Mouse (Mus musculus): Measurements from ENCODE around the gene Grb14. TPM values are rescaled to one million over a fixed set of nuclear protein-coding genes. Genes with fewer than 3 reads are reported as not detected.

Gene Grb14
- total RNA-seq, 1 experiment from 2014 or later, result 4.0 TPM

GRCm38 (mm10) chr2:64987782-64988181 is 37.0 kb downstream of the Grb14 start:
- no peak for ATAC-seq (replicated peaks; ENCODE audit: low read depth, poor library complexity, severe bottlenecking)

GRCm38 (mm10) chr2:64975546-64975945 is 49.2 kb downstream of the Grb14 start:
- ATAC-seq (replicated peaks; ENCODE audit: low read depth, poor library complexity, severe bottlenecking), result no peak

GRCm38 (mm10) chr2:64974549-64974948 is 50.2 kb downstream of the Grb14 start:
- no peak for ATAC-seq (replicated peaks; ENCODE audit: low read depth, poor library complexity, severe bottlenecking)

- ATAC-seq (replicated peaks; ENCODE audit: low read depth, poor library complexity, severe bottlenecking), result no peak
Measured at GRCm38 (mm10) chr2:64973819-64974441, 50.9 kb downstream of the Grb14 start.

GRCm38 (mm10) chr2:64973125-64973524 is 51.7 kb downstream of the Grb14 start:
- ATAC-seq (replicated peaks; ENCODE audit: low read depth, poor library complexity, severe bottlenecking), result no peak

GRCm38 (mm10) chr2:64971828-64972227 is 53.0 kb downstream of the Grb14 start:
- ATAC-seq (replicated peaks; ENCODE audit: low read depth, poor library complexity, severe bottlenecking), result no peak

GRCm38 (mm10) chr2:64970992-64971391 is 53.8 kb downstream of the Grb14 start:
- no peak for ATAC-seq (replicated peaks; ENCODE audit: low read depth, poor library complexity, severe bottlenecking)

GRCm38 (mm10) chr2:64966893-64967444 is 57.8 kb downstream of the Grb14 start:
- ATAC-seq (replicated peaks; ENCODE audit: low read depth, poor library complexity, severe bottlenecking), result no peak

- no peak for ATAC-seq (replicated peaks; ENCODE audit: low read depth, poor library complexity, severe bottlenecking)
Measured at GRCm38 (mm10) chr2:64966323-64966722, 58.5 kb downstream of the Grb14 start.

GRCm38 (mm10) chr2:64965227-64965864 is 59.4 kb downstream of the Grb14 start:
- ATAC-seq (replicated peaks; ENCODE audit: low read depth, poor library complexity, severe bottlenecking), result peak; percentile 83

- ATAC-seq (replicated peaks; ENCODE audit: low read depth, poor library complexity, severe bottlenecking), result no peak
Measured at GRCm38 (mm10) chr2:64962196-64962595, 62.6 kb downstream of the Grb14 start.

- ATAC-seq (replicated peaks; ENCODE audit: low read depth, poor library complexity, severe bottlenecking), result no peak
Measured at GRCm38 (mm10) chr2:64961381-64961780, 63.4 kb downstream of the Grb14 start.

- ATAC-seq (replicated peaks; ENCODE audit: low read depth, poor library complexity, severe bottlenecking), result no peak
Measured at GRCm38 (mm10) chr2:64959657-64960056, 65.1 kb downstream of the Grb14 start.

- no peak for ATAC-seq (replicated peaks; ENCODE audit: low read depth, poor library complexity, severe bottlenecking)
Measured at GRCm38 (mm10) chr2:64955441-64955840, 69.3 kb downstream of the Grb14 start.

GRCm38 (mm10) chr2:64949210-64949609 is 75.6 kb downstream of the Grb14 start:
- no peak for ATAC-seq (replicated peaks; ENCODE audit: low read depth, poor library complexity, severe bottlenecking)

- peak; percentile 73 for ATAC-seq (replicated peaks; ENCODE audit: low read depth, poor library complexity, severe bottlenecking)
Measured at GRCm38 (mm10) chr2:64948418-64949169, 76.2 kb downstream of the Grb14 start.

GRCm38 (mm10) chr2:64947484-64947883 is 77.3 kb downstream of the Grb14 start:
- ATAC-seq (replicated peaks; ENCODE audit: low read depth, poor library complexity, severe bottlenecking), result no peak

- no peak for ATAC-seq (replicated peaks; ENCODE audit: low read depth, poor library complexity, severe bottlenecking)
Measured at GRCm38 (mm10) chr2:64920879-64921278, 103.9 kb downstream of the Grb14 start.

- no peak for ATAC-seq (replicated peaks; ENCODE audit: low read depth, poor library complexity, severe bottlenecking)
Measured at GRCm38 (mm10) chr2:64915448-64915847, 109.3 kb downstream of the Grb14 start.

- no peak for ATAC-seq (replicated peaks; ENCODE audit: low read depth, poor library complexity, severe bottlenecking)
Measured at GRCm38 (mm10) chr2:64904877-64905276, 119.9 kb downstream of the Grb14 start.

GRCm38 (mm10) chr2:64897844-64898243 is 126.9 kb downstream of the Grb14 start:
- ATAC-seq (replicated peaks; ENCODE audit: low read depth, poor library complexity, severe bottlenecking), result no peak

Measured in common myeloid progenitor, adult 5-6 weeks (primary cell).